Mouse (Mus musculus): ENCODE data around the gene Grid1.

- TF ChIP-seq POLR2A (IDR thresholded peaks at IDR 0.05; ENCODE audit: low read depth, low read length): no peak
- TF ChIP-seq CTCF (IDR thresholded peaks at IDR 0.05; ENCODE audit: borderline replicate concordance, insufficient read depth, low read length): no peak
These were observed 135.8 kb downstream of the Grid1 start for GRCm38 (mm10) chr14:34955689-34956088.

Data from embryonic fibroblast, embryonic 13.5 days (primary cell).